Mouse (Mus musculus) layer of hippocampus, adult 2 months (tissue): ENCODE data around the gene Rragd. TPM values are rescaled to one million over a fixed set of nuclear protein-coding genes. Genes with fewer than 3 reads are reported as not detected.

Source experiments
- DNase-seq, 2 experiments: peaks; one replicate each; pipeline ENCODE4 v3.0.0; 2022; ENCODE audit warnings: low spot score in 2 of 2
- H3K27ac ChIP-seq: fragments of 200-600 bp; 2 replicates; pipeline ENCODE4 v1.8.1; 2022
- H3K4me3 ChIP-seq: fragments of 200-600 bp; 2 replicates; pipeline ENCODE4 v1.8.1; 2022; ENCODE audit warnings: mild to moderate bottlenecking
- CTCF ChIP-seq: fragments of 200-600 bp; conservative IDR thresholded peaks from 2 replicates; pipeline ENCODE4 v1.8.1; 2022; ENCODE audit warnings: antibody characterized with exemption, mild to moderate bottlenecking, moderate library complexity
- total RNA-seq, 2 experiments: library from RNA; stranded (reverse); gene quantifications; 2 replicates each; pipeline ENCODE4 v1.2.3; 2021

The Rragd gene
- total RNA-seq, 2 experiments from 2014 or later: 62.1 to 68.2 TPM

DNA sequence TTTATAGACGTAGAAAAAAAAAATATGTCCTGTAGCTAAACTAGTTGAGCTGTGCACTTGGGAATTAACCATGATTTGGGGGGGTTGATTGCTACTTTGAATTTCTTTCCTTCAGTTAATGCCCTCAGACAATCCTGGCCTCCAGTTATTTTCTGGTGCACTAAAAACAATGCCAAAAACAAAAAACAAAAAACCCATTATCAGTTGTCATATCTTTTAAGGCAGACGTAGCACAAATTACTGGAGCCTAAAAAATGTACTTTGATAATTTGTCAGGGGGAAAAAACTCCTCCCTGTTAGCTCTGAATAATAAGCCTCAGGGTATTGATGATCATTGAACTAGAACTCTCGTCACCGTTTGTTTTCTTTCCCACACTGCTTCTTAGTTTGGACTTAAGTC is 49.2 kb downstream of the Rragd start:
- Histone ChIP-seq H3K27ac (peak overlapping the region; percentile 95), H3K4me3 (peak overlapping the region; percentile 93)
- TF ChIP-seq CTCF: no peak
- DNase-seq: no peak

- no peak for TF ChIP-seq CTCF
- no peak for DNase-seq
- H3K4me3 ChIP-seq: no peak overlapping the region
- H3K27ac ChIP-seq: no peak overlapping the region
Measured at GRCm38 (mm10) chr4:33033515-33033914, 50.7 kb downstream of the Rragd start.

DNA sequence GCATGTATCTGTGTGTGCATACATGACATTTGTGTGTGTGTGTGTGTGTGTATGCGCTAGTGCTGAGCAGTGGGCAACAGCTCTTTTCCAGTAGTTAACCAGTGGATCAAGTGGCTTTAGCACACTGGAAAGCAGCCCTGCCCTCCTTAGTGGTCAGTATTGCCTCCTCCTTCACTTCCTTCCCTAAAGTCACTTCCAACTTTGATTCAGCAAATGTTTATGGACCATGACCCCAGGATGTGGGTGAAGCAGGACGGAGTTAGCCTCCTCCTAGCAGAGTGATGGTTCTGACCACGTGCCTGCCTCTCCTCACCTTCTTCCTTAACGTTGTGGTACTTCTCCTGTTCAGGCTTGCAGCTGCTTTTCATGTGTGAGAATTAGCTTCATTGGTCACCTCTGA is 57.0 kb downstream of the Rragd start:
- DNase-seq: no peak
- no peak overlapping the region for H3K27ac ChIP-seq
- no peak for TF ChIP-seq CTCF
- H3K4me3 ChIP-seq: no peak overlapping the region

DNA sequence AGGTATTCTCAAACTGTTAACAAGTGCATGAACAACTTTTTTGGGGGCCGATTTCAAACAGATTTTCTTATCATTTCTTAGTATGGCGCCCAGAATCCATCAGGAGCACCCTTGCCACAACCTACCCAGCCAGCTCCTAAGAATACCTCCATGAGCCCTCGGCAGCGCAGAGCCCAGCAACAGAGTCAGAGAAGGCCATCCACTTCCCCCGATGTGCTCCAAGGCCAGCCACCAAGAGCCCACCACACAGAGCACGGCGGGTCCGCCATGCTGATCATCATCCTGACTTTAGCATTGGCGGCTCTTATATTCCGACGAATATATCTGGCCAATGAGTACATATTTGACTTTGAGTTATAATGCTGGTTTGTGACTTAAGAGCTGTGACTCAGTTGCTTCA is 66.8 kb downstream of the Rragd start:
- Histone ChIP-seq H3K4me3 (no peak overlapping the region), H3K27ac (no peak overlapping the region)
- no peak for TF ChIP-seq CTCF
- no peak for DNase-seq

- peak; percentile 49 to 63 for DNase-seq
Measured at GRCm38 (mm10) chr4:33052055-33052454, 69.2 kb downstream of the Rragd start.

GRCm38 (mm10) chr4:33052650-33053049 is 69.8 kb downstream of the Rragd start:
- no peak for DNase-seq
- Histone ChIP-seq H3K27ac (peak overlapping the region; percentile 82; the same call in 1 of the 2 replicates), H3K4me3 (no peak overlapping the region)
- TF ChIP-seq CTCF: no peak

More at GRCm38 (mm10) chr4:33052055-33052454, 69.2 kb downstream of the Rragd start:
- Histone ChIP-seq H3K4me3 (no peak overlapping the region), H3K27ac (peak overlapping the region; percentile 82)
- TF ChIP-seq CTCF: no peak

- DNase-seq: no peak
- Histone ChIP-seq H3K4me3 (no peak overlapping the region), H3K27ac (peak overlapping the region; percentile 36; the same call in 1 of the 2 replicates)
- TF ChIP-seq CTCF: no peak
Measured at GRCm38 (mm10) chr4:33054426-33054825, 71.6 kb downstream of the Rragd start.

DNA sequence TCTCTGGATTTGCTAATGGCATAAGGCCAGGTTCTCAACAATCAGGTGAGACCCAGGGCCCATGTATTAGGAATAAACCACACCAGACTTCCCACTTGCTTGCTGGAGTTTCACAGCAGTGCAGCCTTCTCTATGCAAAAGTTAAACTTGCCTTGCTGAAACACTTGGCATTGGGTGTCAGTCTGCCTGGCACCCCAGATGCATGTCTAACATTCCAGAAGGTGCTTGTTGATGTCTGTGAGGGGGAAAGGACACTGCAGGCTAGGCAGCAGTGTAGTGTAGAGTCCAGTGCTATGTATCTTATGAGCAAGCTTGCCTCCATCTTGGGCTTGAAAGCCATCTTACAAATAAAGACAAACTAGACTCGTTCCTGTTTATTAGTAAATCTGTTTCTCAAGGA is 73.5 kb downstream of the Rragd start:
- TF ChIP-seq CTCF: no peak
- Histone ChIP-seq H3K4me3 (no peak overlapping the region), H3K27ac (no peak overlapping the region)
- no peak for DNase-seq

- H3K27ac ChIP-seq: peak overlapping the region; percentile 83
- TF ChIP-seq CTCF: no peak
- no peak overlapping the region for H3K4me3 ChIP-seq
- peak; percentile 50 to 63 for DNase-seq
Measured at GRCm38 (mm10) chr4:33057890-33058687, 75.3 kb downstream of the Rragd start.

GRCm38 (mm10) chr4:33061158-33061557 is 78.3 kb downstream of the Rragd start:
- Histone ChIP-seq H3K4me3 (no peak overlapping the region), H3K27ac (no peak overlapping the region)
- no peak for DNase-seq
- TF ChIP-seq CTCF: no peak

- Histone ChIP-seq H3K4me3 (no peak within 1 kb of the TSS), H3K27ac (no peak within 1 kb of the TSS)
- TF ChIP-seq CTCF: no peak
- no peak for DNase-seq
Measured at GRCm38 (mm10) chr4:33062981-33063380, 80.1 kb downstream of the Rragd start, which contains the start of gene Gabrr2. TSS of gene Gabrr2 (plus strand) at chr4:33062999.

DNA sequence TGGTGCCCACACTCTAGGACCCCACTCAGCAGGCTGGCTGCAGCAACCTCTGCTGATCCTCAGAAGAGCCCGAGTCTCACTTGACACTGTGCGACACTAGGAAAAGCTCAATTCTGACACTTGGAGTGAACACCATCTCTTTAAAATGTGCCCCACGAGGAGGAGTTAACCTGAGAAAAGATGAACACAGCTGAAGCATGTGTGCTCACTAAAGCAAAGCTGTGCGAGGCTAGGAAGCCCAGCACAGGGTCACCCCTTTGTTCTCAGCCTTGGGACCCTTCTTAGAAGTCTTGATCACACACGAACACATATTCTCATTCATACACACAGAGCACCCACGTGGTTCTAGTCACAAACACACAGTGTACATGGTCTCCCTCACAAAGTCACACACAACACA is 82.1 kb downstream of the Rragd start:
- no peak for TF ChIP-seq CTCF
- Histone ChIP-seq H3K4me3 (no peak overlapping the region), H3K27ac (no peak overlapping the region)
- no peak for DNase-seq

DNA sequence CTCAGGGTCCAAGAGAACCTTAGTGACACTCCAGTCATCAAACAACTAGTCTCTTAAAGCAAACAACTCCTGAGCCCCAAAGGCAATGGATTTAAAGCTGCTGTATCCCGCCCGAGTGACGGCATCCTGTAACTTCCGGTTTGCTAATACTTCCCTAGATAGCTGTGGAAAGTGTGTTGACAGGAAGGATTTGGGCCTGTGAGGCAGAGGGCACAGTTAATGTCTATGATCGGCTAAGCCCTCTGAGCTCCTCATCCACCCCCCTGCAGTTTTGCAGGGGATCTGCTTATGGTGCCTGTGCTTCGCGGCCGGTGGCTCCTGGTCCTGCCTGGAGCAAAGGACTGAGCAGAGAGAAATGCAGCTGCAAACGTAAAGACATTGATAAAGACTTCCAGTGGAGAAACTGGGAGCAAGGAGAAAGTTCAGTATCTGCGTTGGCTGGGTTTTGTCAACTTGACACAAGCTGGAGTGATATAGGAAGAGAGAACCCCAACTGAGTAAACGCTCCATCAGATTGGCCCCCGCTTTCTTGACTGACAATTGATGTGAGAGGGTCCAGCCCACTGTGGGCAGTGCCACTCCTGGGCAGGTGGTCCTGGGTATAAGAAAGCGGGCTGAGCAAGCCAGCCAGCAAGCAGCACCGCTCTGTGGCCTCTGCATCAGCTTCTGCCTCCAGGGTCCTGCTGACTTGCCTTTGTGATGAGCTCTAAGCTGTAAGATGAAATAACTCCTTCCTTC is 83.6 kb downstream of the Rragd start:
- Histone ChIP-seq H3K4me3 (no peak overlapping the region), H3K27ac (no peak overlapping the region)
- no peak for TF ChIP-seq CTCF
- DNase-seq: no peak
